Mouse (Mus musculus) retina, postnatal 7 days (tissue): ENCODE measurements around the gene Prelp.
"Not testable (repeated sequence)": the region's sequence is repeated elsewhere in the genome, so short reads cannot be mapped to it uniquely, and the experiment has no call there.

Source experiments
- DNase-seq: peaks from one replicate; pipeline ENCODE4 v3.0.0-alpha.2; 2012; ENCODE audit warnings: low read depth, low spot score

Gene Prelp

DNA sequence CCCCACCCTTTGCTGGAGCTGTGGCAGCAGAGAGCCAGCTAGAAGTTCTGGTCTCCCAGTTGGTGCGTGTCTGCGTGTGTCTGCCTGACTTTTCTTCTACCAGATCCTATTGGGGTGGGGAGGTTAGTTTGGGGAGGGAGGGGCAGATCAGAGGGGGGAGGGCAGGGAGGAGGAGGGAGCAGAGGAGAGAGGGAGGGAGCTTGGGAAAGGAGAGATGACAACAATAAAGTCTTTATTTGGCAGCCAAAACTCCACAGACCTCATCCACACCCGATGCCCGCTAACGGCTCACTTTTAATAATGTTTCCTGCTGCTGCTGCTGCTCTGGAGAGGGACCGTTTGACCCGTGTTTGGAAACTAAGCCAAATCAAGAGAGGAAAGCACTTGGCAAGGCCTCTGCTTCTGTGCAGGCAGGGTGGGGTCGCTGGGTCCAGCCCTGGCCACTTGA lies at the start of gene Prelp:
Prelp (minus strand) TSS at position 111 of the 448 bp plus-strand sequence.
- DNase-seq, result no peak

DNA sequence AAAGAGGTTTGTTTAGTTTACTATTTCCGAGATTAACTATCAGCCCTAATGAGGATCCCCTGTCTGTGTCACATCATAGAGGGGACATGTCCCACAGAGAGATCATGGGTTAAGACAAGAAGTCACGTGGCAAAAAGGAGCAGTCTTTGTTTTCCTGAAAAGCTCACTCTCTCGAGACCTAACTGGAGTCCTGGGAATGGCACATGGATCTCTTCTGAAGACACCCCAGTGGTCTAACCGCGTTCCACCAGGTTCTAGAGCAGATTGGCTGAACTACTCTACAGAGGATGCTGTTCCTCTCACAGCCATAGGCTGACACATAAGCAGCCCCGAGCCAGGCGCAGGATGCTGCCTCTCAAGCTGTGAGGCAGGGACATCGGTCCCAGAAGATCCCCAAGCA lies 48.2 kb upstream of the Prelp start:
- DNase-seq, result no peak

DNA sequence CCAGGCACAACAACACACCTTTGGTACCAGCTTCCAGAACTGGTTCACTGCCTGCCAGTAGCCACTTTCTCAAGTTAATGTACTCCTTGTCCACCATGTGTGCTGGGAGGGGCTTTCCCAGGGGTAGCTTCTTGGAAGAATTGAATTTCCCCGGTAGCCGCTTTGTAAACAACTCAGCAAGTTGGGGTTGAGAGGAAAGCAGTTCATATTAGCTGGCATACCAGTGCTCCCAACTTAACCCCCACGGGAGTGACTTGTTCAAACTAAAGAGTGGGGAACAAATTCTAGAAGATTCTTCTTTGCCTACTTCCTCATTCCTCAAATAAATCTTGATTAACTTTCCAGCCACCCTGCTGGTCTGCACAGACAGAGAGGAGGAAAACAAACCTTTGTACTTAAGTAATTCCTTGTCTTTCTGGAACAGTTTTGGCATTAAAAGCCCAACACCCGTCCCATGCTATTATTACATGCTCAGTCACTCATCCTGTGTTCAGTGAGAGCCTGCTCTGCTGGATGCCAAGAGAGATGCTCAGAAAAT lies 47.6 kb upstream of the Prelp start:
- DNase-seq, result no peak

DNA sequence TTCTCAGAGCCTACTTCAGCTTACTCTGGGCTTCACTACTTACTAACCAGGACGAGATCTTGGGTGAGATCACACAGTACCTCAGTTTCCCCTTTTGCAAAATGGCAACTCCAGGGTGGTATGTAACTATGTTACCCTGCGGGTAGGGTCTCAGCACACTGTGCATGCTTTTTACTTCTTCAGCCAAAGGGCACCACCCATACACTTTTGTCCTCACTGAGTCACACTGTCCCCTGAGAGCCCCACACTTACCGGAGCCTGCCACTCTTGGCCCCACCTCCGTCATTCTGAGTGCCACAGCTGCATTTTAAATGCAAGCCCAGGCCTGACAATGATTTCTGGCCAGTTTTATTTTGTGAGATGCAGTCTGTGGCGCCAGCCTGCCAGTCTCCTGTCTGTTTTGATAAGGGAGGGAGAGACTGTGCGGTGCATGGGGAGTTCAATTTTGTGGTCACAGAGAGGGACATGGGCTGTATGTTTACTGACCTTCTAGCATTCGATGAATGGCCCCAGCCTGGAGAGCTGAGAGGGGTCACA lies 46.3 kb upstream of the Prelp start:
- no peak for DNase-seq

DNA sequence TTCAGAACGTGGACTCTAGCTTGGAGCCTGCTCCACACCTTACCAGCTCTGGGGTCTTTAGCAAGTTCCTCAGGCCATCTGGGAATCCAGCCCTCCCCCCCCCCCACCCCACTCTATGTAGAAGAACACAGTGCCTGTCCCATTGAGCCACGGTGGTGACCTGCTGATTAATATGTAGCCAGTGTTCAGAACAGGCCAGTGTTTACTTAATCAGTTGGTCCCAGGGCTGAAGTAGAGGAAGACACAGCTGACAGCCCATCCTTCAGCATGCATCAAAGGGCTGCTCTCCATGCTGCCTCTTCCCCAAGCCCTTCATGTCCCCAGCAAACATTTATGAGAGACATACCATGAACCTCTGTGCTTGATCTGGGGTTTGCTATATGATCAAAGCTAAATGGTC lies 44.8 kb upstream of the Prelp start:
- no peak for DNase-seq

DNA sequence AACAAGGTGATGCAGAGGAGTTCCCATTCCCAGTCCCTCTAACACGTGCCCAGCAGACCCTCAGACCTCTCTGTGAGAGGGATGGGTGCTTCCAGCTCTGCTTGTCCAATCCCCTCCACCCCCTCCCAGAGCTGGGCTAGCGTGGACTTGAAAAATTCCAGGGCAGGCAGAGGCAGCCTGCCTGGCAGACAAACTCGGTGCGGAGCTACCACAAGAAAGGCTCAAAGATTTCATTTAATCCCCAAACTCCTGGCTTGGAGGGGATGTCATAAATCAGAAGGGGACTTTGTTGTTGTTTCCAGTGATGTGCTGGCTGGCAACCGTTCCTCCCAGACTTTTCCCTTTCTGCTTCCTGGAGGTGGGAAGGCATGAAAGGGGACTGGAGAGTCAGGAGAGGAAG lies 44.1 kb upstream of the Prelp start:
- DNase-seq, result no peak

DNA sequence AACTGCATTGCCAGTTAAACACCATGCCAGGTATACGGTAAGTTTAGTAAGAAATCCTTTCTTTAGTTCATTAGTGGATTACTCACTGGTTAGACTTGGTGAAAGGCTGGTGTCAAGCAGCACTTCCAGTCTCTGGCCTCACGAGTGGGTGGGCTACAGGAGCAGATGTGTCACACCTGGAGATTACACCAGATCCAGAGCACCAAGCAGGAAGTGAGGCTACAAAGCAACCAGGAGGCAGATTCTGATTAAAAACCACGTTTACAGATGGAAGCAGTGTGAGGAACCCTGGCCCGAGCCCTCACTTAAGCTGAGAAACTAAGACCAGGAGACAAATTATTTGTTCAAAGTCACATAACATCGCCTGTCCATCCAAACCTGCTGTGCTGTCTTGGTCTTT lies 43.5 kb upstream of the Prelp start:
- DNase-seq, result no peak

DNA sequence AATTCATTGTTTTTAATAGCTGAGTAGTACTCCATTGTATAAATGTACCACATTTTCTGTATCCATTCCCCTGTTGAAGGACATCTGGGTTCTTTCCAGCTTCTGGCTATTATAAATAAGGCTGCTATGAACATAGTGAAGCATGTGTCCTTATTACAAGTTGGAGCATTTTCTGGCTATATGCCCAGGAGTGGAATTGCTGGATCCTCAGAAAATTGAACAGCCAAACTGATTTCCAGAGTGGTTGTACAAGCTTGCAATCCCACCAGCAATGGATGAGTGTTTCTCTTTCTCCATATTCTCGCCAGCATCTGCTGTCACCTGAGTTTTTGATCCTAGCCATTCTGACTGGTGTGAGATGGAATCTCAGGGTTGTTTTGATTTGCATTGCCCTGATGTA lies 42.4 kb upstream of the Prelp start:
- DNase-seq, result not testable (repeated sequence)

DNA sequence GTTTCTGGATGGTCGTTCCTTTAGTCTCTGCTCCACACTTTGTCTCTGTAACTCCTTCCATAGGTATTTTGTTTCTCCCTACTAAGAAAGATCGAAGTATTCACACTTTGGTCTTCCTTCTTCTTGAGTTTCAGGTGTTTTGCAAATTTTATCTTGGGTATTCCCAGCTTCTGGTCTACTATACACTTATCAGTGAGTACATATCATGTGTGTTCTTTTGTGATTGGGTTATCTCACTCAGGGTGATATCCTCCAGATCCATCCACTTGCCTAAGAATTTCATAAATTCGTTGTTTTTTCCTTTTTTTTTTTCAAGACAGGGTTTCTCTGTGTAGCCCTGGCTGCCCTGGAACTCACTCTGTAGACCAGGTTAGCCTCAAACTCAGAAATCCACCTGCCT lies 41.9 kb upstream of the Prelp start:
- not testable (repeated sequence) for DNase-seq

DNA sequence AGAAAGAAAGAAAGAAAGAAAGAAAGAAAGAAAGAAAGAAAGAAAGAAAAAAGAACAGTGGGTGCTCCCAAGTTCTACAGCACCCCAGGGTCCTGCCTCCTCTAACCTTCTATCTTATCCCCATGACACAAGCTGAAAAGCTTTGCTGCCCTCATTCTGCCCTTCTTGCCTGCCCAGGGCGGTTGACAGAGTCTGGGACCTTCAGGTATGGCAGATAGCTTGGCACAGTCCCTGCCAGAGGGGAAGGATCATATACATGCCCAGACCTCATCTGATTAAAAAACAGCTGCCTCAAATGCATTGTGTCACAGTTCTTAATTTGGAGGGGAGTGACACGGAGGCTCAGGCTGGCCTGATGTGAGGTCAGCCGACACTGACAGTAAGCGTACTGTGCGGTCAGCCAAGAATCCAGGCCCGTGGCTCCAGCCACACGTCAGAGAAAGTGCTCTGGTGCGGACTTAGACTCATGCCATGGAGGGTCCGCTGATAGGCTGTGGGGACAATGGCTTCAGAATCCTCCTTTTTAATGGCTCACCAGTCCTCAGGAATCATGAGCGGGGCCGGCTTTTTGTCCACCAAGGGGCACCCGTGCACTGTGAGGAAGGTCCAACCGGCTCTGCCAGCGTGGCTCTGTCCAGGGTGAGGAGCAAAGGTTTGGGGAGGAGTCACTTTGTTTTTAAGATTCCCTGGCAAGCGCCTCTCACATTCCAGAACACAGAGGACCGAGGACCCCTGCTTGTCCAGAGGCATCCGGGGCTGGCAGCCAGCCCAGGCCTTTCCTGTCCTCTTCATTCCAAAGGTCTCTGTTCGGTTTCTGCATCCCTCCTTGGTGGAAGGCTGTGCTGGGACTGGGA lies 40.3 kb upstream of the Prelp start:
- peak; percentile 23 for DNase-seq

DNA sequence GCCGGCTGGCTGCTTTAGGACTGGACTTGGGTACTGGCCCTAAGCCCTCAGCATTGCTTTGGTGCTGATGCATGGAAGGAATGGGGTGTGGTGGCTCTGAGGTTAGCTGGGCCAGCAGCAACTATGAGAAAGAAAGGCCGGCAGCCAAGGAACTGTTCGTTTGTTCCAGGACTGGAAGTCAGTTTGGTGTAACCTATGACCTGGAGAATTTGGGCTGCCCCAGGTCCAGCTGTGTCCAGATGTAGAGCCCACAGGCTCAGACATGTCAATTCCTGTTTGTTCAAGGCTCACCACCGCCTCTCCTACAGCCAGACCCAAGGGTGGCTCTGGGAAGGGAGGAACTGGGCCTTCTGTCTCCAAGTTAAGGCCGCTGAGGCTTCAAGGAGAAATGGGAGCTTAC lies 38.3 kb upstream of the Prelp start:
- DNase-seq, result no peak

DNA sequence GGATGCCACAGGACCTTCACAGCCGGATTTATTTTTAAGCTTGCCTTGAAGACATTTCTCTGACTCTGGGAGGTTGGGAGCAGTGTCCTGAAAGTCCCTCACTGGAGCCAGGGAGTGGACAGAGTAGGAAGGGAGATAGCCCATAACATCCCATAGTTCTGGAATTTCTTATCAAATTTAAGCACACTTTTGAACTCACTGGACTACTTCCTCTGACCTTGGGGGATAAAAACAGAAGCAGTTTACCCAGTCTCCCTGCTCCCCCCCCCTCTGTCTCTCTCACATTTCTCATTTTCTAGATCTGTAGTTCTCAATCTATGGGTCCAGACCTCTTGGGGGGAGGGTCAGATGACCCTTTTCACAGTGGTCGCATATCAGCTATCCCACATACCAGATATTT lies 32.8 kb upstream of the Prelp start:
- DNase-seq, result no peak

DNA sequence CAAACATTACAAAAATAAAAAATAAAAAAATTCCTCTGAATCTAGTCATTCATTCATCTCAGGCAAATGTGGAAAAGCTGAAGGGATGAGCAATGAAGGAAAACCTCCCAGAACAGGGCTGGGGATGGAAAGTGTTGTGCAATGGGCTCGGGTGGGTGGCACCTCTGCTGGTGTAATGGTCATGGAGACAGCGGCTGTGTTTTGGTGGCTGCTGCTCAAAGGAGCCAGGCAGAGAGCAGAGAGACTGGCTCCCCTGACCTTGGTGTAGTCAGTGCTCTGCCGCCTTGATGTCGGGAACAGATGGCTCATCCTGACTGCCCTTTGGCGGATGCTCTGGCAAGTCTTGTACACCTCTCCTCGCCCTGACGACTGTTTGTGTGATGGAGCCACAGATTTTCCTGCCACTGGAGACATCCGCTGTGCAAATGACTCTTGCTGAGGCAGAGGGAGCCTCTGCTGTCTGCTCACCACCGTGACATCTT lies 32.1 kb upstream of the Prelp start:
- DNase-seq, result no peak

DNA sequence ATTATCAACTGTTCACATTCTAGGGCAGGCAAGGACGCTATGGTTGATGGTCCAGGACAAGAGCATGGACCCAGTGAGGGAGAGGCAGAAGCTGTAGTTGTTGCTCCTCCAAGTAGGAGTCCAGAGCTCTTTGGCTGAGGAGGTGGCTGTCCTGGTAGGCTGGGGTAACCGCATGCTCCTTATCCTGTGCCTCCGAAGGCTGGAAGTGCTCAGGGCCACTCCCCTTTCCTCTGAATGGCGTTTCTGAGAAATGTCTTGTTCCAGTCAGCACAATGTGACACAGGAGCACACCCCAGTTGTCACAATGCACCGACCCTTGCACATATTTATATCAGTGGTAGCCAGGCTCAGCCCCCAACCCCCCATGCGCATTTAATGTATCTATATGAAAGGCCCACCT lies 30.4 kb upstream of the Prelp start:
- no peak for DNase-seq

DNA sequence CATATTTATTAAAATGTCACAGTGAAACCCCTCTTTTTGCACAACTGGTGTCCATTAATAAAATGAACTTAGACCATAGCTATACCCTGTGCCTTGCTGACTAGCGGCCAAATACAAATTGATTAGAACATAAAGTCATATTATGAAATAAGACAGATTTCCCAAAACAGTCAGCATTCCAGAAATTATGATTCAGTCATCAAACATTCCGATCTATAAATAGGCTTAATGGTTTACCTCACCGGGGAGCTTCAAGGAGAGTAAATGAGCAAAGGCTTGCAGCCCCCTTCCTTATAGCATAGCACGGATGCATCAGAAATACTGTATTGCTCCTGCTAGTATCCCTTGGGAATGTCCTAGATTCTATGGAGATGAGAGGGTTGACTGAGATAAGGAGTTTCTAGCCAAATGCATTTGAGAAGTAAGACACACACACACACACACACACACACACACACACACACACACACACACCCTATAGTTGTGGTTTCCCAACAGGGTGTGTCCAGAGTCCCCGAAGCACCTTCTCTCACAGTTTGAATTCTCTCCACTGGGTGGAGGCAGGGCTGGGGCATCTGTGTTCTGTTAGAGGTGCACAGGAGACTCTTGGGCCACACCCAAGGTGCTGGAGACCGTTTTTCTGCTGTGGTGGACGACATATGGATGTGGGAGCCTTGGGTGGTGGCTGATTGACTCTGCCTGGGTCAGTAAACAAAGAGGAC lies 29.0 kb upstream of the Prelp start:
- no peak for DNase-seq

DNA sequence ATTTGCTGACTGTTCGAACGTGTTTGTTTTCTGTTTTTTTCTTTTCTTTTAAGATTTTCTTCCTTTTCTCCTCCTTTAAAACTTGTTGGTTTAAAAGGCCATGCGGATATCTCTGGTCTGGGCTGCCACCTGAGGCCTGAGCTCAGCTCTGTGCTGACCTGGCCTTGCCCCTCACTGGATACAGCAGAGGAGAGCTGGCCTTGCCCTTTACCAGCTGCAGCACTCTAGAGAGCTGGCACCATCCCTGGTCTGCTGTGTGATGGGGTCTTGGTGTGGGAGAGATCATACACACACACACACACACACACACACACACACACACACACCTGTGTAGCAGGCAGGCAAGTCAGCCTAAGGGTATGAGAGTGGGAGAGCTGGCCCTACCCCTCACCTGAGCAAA lies 23.9 kb upstream of the Prelp start:
- no peak for DNase-seq

DNA sequence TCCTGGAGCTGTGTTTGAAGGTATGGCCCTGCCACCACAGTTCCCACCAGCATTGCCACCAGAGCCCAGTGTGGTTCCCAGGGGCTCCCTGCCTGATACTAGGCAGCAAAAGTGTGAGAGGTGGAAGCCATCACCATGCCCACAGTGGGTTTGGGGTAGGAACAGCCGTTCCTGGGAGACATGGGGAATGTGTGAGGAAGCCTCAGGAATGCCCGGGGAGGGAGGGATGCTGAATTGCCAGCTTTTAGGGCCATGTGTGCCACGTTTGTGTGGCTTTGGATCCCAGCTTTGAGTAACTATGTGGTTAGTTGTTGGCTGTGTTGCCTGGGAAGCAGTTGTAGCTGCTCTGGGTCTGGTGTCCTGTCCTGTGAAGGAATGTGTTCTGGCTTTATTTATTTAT lies 20.7 kb upstream of the Prelp start:
- no peak for DNase-seq

DNA sequence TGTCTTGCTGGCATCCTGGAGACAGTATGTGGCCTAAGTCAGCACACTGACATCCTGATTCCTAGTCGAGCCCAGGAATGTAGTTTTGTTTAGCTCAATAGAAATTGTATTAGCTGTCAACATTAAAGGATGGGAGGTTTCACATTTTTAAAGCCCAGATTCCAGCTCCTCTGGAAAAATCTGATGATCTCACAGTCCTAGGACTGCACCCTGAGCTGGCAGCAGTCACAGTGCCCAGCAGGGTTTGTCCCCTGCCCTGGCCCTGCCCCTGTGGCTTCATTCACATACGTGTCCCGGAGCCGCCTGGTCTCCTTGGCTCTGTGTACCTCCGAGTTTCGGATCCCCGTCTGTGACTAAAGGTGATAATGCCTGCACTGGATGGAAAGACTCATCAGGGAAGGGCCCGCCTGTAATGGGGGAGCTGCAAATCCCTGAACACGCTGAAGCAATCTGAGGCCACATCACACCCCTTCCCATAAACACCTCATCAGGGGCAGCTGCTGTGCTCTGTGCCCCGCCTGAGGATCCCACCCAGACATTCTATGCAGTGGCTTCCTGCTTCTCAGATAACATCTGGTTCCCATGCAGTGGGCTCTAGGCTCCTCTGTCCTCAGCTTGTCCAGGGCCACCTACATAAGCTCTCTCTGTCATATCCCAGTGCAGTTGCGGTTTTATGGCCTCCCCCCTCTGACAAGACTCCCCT lies 20.1 kb upstream of the Prelp start:
- DNase-seq, result no peak

DNA sequence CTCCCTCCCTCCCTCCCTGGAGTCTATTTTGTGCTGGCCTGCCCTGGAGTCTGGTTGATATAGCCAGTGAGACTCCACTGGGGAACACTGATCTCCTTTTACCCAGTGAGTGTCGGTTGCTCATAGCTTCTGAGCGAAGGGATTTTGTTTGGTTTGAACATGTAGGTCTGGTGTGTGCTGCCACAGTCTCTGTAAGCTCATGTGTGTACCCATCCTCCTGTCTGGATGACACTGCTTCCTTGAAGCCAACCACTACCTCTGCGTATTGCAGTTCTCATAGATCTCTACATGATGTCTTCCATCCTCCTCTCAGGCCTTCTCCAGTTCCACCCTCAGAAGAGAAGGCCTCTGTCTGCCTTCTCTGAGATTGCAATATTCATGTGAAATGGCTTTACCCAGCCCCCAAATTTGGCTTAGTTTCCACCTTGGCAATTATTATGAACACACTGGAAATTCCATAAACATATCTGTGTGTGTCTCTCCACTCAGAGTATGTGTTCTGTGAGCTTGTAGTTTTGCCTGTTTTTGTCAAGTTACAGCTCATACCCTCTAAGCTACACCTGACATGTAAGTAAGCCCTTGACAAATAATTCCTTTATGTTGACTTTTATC lies 19.4 kb upstream of the Prelp start:
- no peak for DNase-seq

DNA sequence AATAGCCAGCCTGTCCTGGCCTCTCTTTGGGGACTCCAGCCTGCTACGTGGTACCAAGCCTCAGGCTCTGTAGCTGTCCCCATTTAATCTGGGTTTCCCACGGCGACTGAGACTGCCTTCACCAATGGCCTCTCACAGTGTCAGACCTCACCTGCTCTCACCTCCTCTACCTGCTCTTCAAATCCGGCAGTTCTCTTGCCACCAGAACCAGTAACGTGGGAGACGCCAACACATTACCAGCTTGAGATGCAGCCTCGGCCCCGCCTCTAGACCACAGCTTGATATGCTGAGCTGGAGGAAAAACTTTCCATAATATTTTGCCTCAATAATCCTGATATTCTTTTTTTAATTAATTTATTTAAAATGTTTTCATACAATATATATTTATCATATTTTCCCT lies 18.5 kb upstream of the Prelp start:
- no peak for DNase-seq

DNA sequence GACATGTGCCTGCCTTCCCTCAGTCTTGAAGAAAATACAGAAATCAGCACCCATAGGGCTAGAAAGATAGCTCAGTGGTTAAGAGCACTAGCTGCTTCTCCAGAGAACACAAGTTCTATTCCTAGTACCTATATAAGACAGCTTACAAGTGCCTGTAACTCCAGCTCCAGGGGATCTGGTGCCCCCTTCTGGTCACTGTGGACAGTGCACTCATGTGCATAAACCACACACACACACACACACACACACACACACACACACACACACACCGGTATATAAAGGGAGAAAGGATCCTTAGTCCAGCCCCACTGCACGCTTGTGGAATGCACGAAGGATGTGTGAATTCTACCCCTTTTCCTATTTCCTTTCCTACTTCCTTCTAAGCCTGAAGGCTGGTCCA lies 15.0 kb upstream of the Prelp start:
- DNase-seq, result no peak
